Mouse (Mus musculus): ENCODE measurements around the gene Celf3.
A peak's percentile ranks its signal among the peaks of the same experiment; 100 is the strongest.

The Celf3 gene

DNA sequence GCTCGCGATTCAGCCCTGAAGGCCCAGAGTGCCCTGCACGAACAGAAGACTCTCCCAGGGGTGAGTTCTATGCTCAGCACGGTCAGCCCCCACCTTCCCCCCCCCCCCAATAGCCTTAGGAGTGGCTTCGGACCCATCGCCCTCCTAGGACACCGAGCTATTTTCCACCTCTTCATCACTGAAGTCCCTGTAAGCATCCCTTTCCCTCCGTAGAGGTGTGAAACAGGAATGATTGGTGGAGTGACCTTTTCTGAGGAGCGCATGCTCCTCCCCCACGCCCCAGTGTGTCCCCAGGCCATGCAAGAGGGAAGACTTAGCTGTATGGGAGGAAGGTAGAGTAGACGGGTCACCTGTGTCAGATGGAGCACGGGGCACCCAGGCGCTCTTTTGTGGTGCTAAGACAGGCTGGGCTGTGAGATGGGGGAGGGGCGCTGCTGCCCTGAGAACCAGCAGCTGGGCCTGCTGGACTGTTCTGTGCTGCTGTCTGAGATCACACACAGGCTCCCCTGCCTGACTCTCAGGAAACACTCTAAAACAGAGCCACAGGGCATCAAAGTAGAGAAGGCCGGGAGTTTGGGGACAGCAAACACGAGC, 2.3 kb downstream of the Celf3 start, which contains the start of gene Riiad1:
TSS of gene Riiad1 (minus strand) at position 51 of the 594 bp plus-strand sequence.
- DNase-seq = peak; percentile 25

DNA sequence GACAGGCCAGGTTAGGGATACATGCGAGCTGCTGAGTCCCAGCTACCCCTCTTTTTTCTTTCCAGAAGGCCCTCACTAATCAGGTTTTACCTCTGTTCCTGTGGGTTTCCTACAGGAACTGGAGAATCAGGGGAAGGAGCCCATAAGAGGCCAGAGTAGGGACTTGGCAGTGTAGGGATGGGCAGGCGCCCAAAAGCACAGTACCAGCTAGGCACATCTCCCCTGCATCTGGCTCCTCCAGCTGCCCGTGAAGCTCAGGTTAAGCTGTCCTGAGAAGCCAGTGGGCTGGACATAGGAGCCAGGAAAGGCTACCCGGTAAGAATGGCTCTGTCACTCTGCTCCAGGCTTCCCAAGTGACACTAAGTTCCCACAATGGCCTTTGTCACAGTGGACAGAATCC, 3.3 kb downstream of the Celf3 start:
- no peak for DNase-seq

DNA sequence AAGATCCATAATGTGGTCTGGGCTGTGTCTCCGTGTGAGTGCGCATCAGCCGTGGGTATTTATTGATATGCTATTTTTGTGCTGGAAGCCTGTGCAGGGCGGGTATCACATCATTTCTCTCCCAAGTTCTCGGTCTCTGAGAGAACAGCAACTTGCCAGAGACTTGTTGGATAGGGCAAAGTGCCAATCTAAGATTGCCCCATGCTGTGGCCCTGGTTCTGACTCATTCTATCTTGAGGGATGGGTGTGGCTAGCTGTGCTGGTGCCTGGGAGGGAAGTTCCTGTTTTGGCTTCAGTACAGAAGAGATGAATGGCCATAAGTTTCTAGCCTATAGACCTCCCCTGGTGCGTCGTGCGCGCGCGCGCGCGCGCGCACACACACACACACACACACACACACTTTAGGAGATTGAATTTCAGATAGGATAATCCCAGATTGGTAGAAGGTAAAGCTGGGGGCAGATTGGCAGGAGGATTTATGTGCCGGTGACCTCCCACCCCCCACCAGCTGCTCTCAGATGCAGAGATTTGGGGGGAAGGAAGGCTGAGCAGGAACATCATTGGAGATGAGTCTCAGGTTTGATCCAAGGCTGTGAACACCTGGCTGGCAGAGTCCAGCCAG, 4.8 kb downstream of the Celf3 start:
- no peak for DNase-seq

DNA sequence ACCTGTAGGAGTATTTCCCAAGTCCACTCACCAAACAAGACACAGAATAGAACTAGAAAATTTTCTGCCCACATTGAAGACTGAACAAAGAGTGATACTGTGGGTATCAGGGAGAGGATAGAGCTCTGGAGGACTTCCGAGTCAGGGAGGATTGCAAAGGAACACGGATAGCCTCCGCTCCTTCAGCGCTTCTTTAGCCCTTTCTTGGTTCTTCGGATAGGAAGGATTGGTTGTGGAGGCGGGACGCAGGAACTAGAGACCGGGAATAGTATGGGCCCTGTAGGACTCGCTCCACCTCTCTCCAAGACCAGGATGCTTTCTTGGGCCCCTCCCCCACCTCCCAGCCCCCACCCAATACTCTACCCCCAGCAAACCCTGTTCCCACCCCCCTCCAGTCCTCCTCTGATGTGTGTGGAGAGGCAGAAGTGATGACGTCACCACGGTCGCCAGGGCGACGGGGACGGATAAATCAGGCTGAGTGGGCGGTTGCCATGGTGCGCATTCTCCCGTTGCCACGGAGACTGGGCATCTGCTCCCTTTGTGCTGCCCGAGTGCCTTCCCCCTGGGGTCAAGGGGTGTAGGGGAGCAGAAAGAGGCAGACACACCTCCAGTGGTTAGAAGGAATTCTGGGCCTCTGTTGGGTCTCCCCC, 5.8 kb downstream of the Celf3 start:
- no peak for DNase-seq

DNA sequence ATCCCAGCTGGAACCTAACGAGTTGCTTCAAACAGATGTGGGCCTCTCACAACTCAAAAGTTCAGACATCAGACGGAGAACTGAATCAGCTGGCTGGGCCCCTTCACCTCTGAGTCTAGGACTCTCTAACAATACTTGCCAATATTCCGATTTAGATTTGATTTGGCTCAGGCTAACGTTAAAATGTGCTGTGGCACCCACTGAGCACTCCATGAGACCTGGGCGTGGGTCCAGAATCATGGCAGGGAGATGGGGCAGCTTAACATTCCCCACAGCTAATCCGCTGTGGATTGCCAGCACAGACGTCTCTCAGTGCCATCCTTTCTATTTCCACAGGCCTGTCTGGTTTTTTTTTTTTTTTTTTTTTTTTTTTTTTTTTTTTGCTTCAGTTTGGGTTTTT, 7.8 kb downstream of the Celf3 start:
- DNase-seq = no peak

DNA sequence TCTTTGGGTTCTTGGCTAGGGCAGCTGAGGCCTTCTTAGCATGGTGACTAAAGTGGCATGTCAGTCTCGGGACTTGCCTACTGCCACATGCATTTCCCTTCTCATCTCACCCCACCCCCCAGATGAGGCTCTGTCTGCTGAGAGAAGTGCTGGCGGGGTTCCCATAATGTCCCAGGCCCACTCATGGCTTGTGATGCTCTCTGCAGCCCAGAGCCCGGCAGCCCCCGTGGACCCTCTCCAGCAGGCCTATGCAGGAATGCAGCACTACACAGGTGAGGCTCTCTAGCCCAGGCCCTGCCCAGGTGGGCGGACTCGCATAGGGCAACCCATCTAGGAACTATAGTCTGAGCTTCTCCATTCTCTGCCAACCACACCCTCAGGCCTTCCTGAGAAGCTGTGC, 9.5 kb downstream of the Celf3 start:
- no peak for DNase-seq

DNA sequence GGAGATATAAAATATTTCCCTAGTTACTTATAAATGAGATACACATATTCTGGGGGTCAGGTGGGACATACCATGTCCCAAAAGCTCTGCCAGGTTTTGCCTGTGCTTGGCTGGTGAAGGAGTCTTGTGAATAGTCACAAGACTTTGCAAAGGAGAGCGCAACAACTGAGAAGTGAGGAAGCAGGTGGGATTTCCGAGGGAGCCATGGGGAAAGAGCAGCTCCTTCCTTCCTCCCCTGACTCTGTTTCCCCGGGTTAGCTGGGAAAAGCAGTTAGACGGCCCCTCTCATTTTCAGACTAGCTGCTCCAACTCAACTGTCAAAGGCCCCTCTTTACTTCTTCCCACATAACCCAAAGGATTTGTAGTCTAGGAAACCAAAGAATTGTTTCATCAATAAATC, 19.1 kb downstream of the Celf3 start:
- DNase-seq = no peak

DNA sequence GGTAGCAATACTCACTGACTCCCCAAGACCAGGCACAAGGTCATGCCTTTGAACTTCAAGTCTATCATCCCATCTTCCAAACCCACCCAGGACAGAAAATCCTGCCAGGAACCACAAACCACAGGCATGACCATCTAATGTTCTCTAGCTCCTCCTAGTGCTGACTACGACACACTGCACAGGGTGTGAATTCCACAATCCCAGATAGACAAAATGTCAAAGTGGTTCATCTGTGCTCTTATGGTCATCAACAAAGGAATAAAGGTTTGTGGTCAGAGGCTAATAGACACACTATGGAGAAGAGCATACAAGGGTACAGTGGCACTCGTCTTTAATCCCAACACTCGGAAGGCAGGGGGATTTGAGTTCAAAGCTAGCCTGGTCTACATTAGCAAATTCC, 24.1 kb downstream of the Celf3 start:
- peak; percentile 45 for DNase-seq

DNA sequence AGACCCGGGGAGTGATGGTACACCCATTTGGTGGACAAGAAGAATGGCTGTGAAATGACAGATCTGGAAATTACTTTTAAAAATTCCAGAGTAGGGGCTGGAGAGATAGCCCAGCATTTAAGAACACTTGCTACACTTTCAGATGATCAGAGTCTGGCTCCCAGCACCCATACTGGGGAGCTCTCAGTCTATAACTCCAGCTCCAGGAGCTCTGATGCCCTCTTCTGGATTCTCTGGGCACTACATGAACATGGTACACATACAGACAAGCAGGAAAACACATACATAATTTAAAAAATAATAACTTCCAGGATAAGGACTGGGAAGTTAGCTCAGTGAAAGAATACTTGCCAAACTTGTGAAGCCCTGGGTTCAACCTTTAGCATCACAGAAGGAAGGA, 28.6 kb downstream of the Celf3 start:
- DNase-seq = no peak

DNA sequence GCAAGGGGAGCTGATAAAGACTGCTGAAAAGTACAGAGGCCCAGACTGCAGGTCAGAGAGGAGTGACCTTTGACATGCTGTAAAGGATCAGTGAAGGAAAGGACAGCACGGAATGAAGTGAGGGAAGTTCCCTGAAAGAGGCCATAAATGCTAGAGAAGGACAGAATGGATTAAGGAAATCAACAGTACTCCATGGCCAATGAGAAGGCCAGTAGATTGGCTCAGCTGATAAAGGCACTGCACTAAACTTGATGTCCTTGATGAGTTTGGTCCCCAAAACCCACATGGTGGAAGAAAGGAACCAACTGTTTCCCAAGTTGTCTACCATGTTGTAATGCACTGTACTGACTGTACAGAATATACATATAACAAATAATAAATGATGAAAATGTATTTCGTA, 48.6 kb downstream of the Celf3 start:
- DNase-seq = no peak

DNA sequence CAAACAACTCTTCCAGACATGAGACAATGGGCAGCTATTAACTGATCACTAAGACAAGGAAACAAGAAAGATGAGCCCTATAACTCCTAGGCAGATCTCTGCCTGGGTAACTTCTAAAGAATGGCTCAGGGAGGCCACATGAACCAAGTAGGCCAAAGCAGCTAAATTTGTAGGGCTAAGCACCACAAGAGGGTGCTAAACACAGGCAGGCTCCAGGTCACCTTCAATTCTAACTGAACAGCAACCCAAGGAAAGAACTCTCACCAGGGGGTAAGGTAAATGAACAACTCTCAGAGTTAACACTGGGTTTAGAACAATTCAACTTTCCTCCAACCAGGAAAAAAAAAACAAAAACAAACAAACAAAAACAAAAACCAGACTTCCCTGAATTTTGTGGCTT, 55.9 kb downstream of the Celf3 start:
- DNase-seq = peak; percentile 59

DNA sequence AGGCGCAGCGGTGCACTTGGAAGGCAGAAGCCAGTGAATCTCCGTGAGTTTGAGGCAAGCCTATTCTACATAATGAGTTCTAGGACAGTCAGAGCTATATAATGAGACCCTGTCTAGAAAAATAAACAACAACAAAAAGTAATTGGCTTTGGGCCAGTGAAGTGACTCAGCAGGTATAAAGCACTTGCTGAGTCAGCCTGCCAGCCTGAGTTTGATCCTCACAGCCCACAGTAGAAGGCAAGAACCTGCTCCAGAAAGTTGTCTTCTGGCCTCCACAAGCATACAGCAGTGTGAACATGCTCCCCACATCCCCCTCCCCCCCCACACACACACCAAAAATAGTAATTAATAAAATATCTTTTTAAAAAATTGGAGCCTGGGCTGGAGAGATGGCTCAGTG, 59.1 kb downstream of the Celf3 start:
- DNase-seq = no peak
